ENCODE assay signal across 9 mouse cellular contexts in the genomic region with DNA sequence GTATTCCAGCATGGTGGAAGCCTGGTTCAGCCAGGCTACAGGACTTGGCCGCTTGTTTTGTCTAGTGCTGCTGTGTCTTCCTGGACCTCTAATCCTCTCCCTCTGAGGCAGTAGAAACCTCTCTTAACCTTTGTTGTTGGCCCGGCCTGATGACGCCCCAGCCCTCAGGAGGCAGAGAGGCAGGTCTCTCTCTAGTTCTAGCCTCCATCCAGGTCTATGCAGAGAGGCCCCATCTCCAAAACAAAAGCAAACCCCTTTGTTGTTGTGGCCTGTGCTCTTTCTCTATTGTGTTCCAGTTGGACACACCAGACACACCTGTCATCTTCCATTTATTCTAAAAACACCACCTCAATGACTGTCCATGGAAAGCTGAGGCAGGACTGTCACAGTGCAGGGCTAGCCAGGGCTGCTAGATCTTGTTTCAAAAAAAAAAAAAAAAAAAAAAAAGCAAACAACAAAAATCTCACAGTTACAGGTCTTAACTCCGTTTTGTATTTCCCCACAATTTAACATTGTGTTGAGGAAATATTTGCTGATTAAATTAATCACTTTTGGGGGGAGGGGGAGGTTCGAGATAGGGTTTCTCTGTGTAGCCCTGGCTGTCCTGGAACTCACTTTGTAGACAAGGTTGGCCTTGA. TPM values are rescaled to one million over a fixed set of nuclear protein-coding genes. Genes with fewer than 3 reads are reported as not detected.
DNase-seq lines count a peak whose midpoint lies in the region; ATAC-seq lines count a peak whose summit lies in the region.
"Had no signal": no experiment of that assay in that cellular context is flagged by ENCODE, and none has a peak within 500 bp of the region (broad histone marks: within the 10 kb centered on the region; RNA-seq: fewer than 3 reads in every experiment).

No protein-coding gene starts in this region.

- H3K4me1 ChIP-seq in heart, embryonic 11.5 days (ENCODE audit: control insufficient read depth, insufficient read depth, low read length) = peaks cover 16% of the 10 kb centered on the region
- peaks cover 39% of the 10 kb centered on the region for H3K4me1 ChIP-seq in hindbrain, embryonic 10.5 days (replicated peaks)
- peaks cover 25% of the 10 kb centered on the region for H3K4me1 ChIP-seq in midbrain, embryonic 11.5 days (ENCODE audit: control insufficient read depth, insufficient read depth, low read length)

- H3K9me3 ChIP-seq in heart, embryonic 11.5 days (replicated peaks; ENCODE audit: control insufficient read depth, low read length) = no peaks in the 10 kb centered on the region
- no peaks in the 10 kb centered on the region for H3K9me3 ChIP-seq in hindbrain, embryonic 10.5 days
- no peaks in the 10 kb centered on the region for H3K9me3 ChIP-seq in midbrain, embryonic 11.5 days (ENCODE audit: control insufficient read depth, low read length)

- H3K36me3 ChIP-seq in heart, embryonic 11.5 days (ENCODE audit: control insufficient read depth, insufficient read depth, low read length) = 0 out of 2 replicates have a peak, but pooled peaks cover 5% of the 10 kb centered on the region
- peaks cover 34% of the 10 kb centered on the region for H3K36me3 ChIP-seq in hindbrain, embryonic 10.5 days
- no peaks in the 10 kb centered on the region for H3K36me3 ChIP-seq in midbrain, embryonic 11.5 days (ENCODE audit: control insufficient read depth, insufficient read depth, low read length)

- intact Hi-C loops in heart, postnatal 25 days (cut with DNase I) = loop anchor here (5.0 kb wide), 1 partner anchor 66 kb away; no protein-coding TSS in a partner anchor

- DNase-seq in heart, postnatal 25 days (ENCODE audit: low spot score) = no peak
- peak; percentile 85 for DNase-seq in ES-CJ7 (ENCODE audit: low read depth, low spot score)
- DNase-seq in hindbrain, embryonic 10.5 days (ENCODE audit: low spot score) = peak; percentile 18
- DNase-seq in midbrain, embryonic 11.5 days (ENCODE audit: low spot score, missing footprints) = peak; percentile 89
- no peak for DNase-seq in layer of hippocampus, postnatal 25 days (ENCODE audit: extremely low spot score in 1 of 2, low spot score in 1 of 2)
- no peak for DNase-seq in urinary bladder, postnatal 14 days (ENCODE audit: low spot score)
- no peak for DNase-seq in right cerebral cortex, postnatal 4 days
- DNase-seq: kidney, postnatal 10 days had no signal

- peak overlapping the region; percentile 96 for H3K4me3 ChIP-seq in heart, embryonic 11.5 days (ENCODE audit: low read depth, low read length)
- H3K4me3 ChIP-seq in hindbrain, embryonic 10.5 days = peak overlapping the region; percentile 100
- H3K4me3 ChIP-seq in midbrain, embryonic 11.5 days (ENCODE audit: low read depth, low read length) = peak overlapping the region; percentile 98

- H3K9ac ChIP-seq in heart, embryonic 11.5 days (ENCODE audit: low read depth, low read length) = peak overlapping the region; percentile 78
- H3K9ac ChIP-seq in midbrain, embryonic 11.5 days (ENCODE audit: low read length) = peak overlapping the region; percentile 90

- no peak for ATAC-seq in heart, embryonic 11.5 days (replicated peaks; ENCODE audit: insufficient number of reproducible peaks, low FRiP score, low TSS enrichment)
- ATAC-seq in midbrain, embryonic 11.5 days (ENCODE audit: low FRiP score) = no peak

- 14% methylated on average over 5 of the region's 5 CpGs for WGBS in heart, embryonic 11.5 days (ENCODE audit: insufficient replicate concordance)
- WGBS in hindbrain, embryonic 10.5 days = 20% methylated on average over 5 of the region's 5 CpGs
- 14% methylated on average over 5 of the region's 5 CpGs for WGBS in midbrain, embryonic 11.5 days

- H3K4me2 ChIP-seq in heart, embryonic 11.5 days = peak overlapping the region; percentile 89
- peak overlapping the region; percentile 89 for H3K4me2 ChIP-seq in midbrain, embryonic 11.5 days

- H3K27me3 ChIP-seq in heart, embryonic 11.5 days (ENCODE audit: control insufficient read depth, insufficient read depth, low read length) = no peaks in the 10 kb centered on the region
- H3K27me3 ChIP-seq in hindbrain, embryonic 10.5 days (ENCODE audit: insufficient read depth, poor library complexity, severe bottlenecking) = no peaks in the 10 kb centered on the region; the same call in 1 of the 2 replicates
- no peaks in the 10 kb centered on the region for H3K27me3 ChIP-seq in midbrain, embryonic 11.5 days (ENCODE audit: control insufficient read depth, insufficient read depth, low read length)

- no peak overlapping the region for H3K27ac ChIP-seq in heart, embryonic 11.5 days (ENCODE audit: low read depth, low read length)
- H3K27ac ChIP-seq in hindbrain, embryonic 10.5 days = peak overlapping the region; percentile 94
- H3K27ac ChIP-seq in midbrain, embryonic 11.5 days (ENCODE audit: low read depth, low read length) = no peak overlapping the region

RNA-seq across cellular contexts. Expression of a gene that starts 1.4 kb away (rescaled TPM):
- 7.1 and 9.8 TPM in 2 replicates for polyA plus RNA-seq in heart, embryonic 11.5 days (2014; fragmentation: Nextera tagmentation; extraction: Ambion mirVana)
- total RNA-seq in heart, postnatal 25 days (2021) = under 1 TPM; 0.13 to 0.22 TPM
- 16.1 and 16.5 TPM in 2 replicates for polyA plus RNA-seq in hindbrain, embryonic 10.5 days (2016; fragmentation: Nextera tagmentation; extraction: Ambion mirVana)
- polyA plus RNA-seq in midbrain, embryonic 11.5 days (2014; fragmentation: Nextera tagmentation; extraction: Ambion mirVana) = 14.8 and 16.0 TPM in 2 replicates
- total RNA-seq in layer of hippocampus, postnatal 25 days (2021) = under 1 TPM; 0.14 to 0.27 TPM

RNA-seq across cellular contexts. Expression of a gene that starts 43.9 kb away (rescaled TPM):
- polyA plus RNA-seq in heart, embryonic 11.5 days (2014; fragmentation: Nextera tagmentation; extraction: Ambion mirVana) = not detected in 2 replicates
- not detected for total RNA-seq in heart, postnatal 25 days (2021)
- 0.12 and 0.67 TPM in 2 replicates for polyA plus RNA-seq in hindbrain, embryonic 10.5 days (2016; fragmentation: Nextera tagmentation; extraction: Ambion mirVana)
- polyA plus RNA-seq in midbrain, embryonic 11.5 days (2014; fragmentation: Nextera tagmentation; extraction: Ambion mirVana) = 0.41 and 0.75 TPM in 2 replicates
- 1 to 10 TPM; 2.1 to 2.4 TPM for total RNA-seq in layer of hippocampus, postnatal 25 days (2021)

RNA-seq across cellular contexts. Expression of a gene that starts 54.1 kb away (rescaled TPM):
- polyA plus RNA-seq in heart, embryonic 11.5 days (2014; fragmentation: Nextera tagmentation; extraction: Ambion mirVana) = 1.9 and 2.3 TPM in 2 replicates
- 1 to 10 TPM; 1.7 to 1.8 TPM for total RNA-seq in heart, postnatal 25 days (2021)
- polyA plus RNA-seq in hindbrain, embryonic 10.5 days (2016; fragmentation: Nextera tagmentation; extraction: Ambion mirVana) = 5.2 and 5.9 TPM in 2 replicates
- 2.8 and 4.7 TPM in 2 replicates for polyA plus RNA-seq in midbrain, embryonic 11.5 days (2014; fragmentation: Nextera tagmentation; extraction: Ambion mirVana)
- total RNA-seq in layer of hippocampus, postnatal 25 days (2021) = 1 to 10 TPM; 1.9 to 2.4 TPM

Comparison
In these comparisons a context has a peak if more than half of its experiments do, and no peak if none do; other contexts are left out.
1. DNase-seq: peak in ES-CJ7 (single experiment), hindbrain, embryonic 10.5 days (single experiment) and midbrain, embryonic 11.5 days (single experiment); none in heart, postnatal 25 days (single experiment), layer of hippocampus, postnatal 25 days (0 of 2), urinary bladder, postnatal 14 days (single experiment) and right cerebral cortex, postnatal 4 days (single experiment).
2. Peak in every context shown above with its lines, with median percentiles within 50 percentile points of each other: H3K4me3 ChIP-seq.